Mouse (Mus musculus) heart, embryonic 11.5 days (tissue): ENCODE results near the gene Atf4. TPM values are rescaled to one million over a fixed set of nuclear protein-coding genes. Genes with fewer than 3 reads are reported as not detected.

Experiments
- ATAC-seq: fragments of 200-750 bp; cut with Nextera tagmentation; replicated peaks from 2 replicates; pipeline ENCODE4 v1.8.0; 2017; ENCODE audit warnings: moderate library complexity; ENCODE audit not compliant: insufficient number of reproducible peaks, low FRiP score, low TSS enrichment
- H3K27ac ChIP-seq: fragments of 300-500 bp; sonication (generic); 2 replicates; pipeline ENCODE4 v1.5.1; 2014; ENCODE audit warnings: mild to moderate bottlenecking, low read depth, low read length
- H3K27me3 ChIP-seq: fragments of 300-500 bp; sonication (generic); 2 replicates; pipeline ENCODE4 v1.6.1; 2014; ENCODE audit warnings: mild to moderate bottlenecking, low read length, mixed read lengths; ENCODE audit not compliant: control insufficient read depth, insufficient read depth
- H3K36me3 ChIP-seq: fragments of 300-500 bp; sonication (generic); 2 replicates; pipeline ENCODE4 v1.6.1; 2014; ENCODE audit warnings: mild to moderate bottlenecking, low read length, moderate library complexity, mixed read lengths; ENCODE audit not compliant: control insufficient read depth, insufficient read depth
- H3K4me1 ChIP-seq: fragments of 300-500 bp; sonication (generic); 2 replicates; pipeline ENCODE4 v1.6.1; 2014; ENCODE audit warnings: low read length; ENCODE audit not compliant: control insufficient read depth, insufficient read depth
- H3K4me2 ChIP-seq: fragments of 300-500 bp; sonication (generic); 2 replicates; pipeline ENCODE4 v1.6.1; 2014; ENCODE audit warnings: mild to moderate bottlenecking, moderate library complexity
- H3K4me3 ChIP-seq: fragments of 300-500 bp; sonication (generic); 2 replicates; pipeline ENCODE4 v1.5.1; 2014; ENCODE audit warnings: low read depth, low read length
- H3K9ac ChIP-seq: fragments of 300-500 bp; sonication (generic); 2 replicates; pipeline ENCODE4 v1.6.1; 2014; ENCODE audit warnings: mild to moderate bottlenecking, low read depth, low read length, moderate library complexity
- H3K9me3 ChIP-seq: fragments of 300-500 bp; sonication (generic); replicated peaks from 2 replicates; pipeline ENCODE4 v1.6.1; 2016; ENCODE audit warnings: low read length; ENCODE audit not compliant: control insufficient read depth
- WGBS: fragments of 180-500 bp; shearing (Covaris S2); extraction: QIAGEN DNeasy Blood & Tissue Kit; methylation state at CpG from one replicate; pipeline ENCODE4 v1.1.7; 2014; ENCODE audit not compliant: insufficient replicate concordance; 5-methylcytosine and 5-hydroxymethylcytosine counted together
- polyA plus RNA-seq: library from polyadenylated mRNA; unstranded; fragments of >200 nt; fragmentation: Nextera tagmentation; extraction: Ambion mirVana; gene quantifications from 2 replicates; pipeline ENCODE4 v1.2.1, GENCODE M21; 2014

Atf4 gene
- polyA plus RNA-seq, 1 experiment from 2014 or later, result 94.4 TPM

GRCm38 (mm10) chr15:80261100-80261499, 6.1 kb downstream of the Atf4 start:
- Histone ChIP-seq H3K4me3 (no peak overlapping the region), H3K36me3 (peaks cover 14% of the 10 kb centered on the region), H3K9ac (no peak overlapping the region), H3K9me3 (no peaks in the 10 kb centered on the region), H3K27ac (no peak overlapping the region), H3K4me2 (no peak overlapping the region), H3K4me1 (peaks cover 24% of the 10 kb centered on the region), H3K27me3 (no peaks in the 10 kb centered on the region)
- ATAC-seq, result no peak
- 79% methylated on average over 7 of the region's 7 CpGs for WGBS

- 1% methylated on average over 64 of the region's 66 CpGs for WGBS
- H3K4me2 ChIP-seq, result peak within 1 kb of the TSS; percentile 90
- peak; percentile 80 for ATAC-seq
- H3K4me3 ChIP-seq, result peak within 1 kb of the TSS; percentile 96
- H3K4me1 ChIP-seq, result peaks cover 9% of the 10 kb centered on the region
- peak within 1 kb of the TSS; percentile 63 for H3K27ac ChIP-seq
- no peaks in the 10 kb centered on the region for H3K9me3 ChIP-seq
- no peaks in the 10 kb centered on the region for H3K36me3 ChIP-seq
- H3K27me3 ChIP-seq, result no peaks in the 10 kb centered on the region
- peak within 1 kb of the TSS; percentile 87 for H3K9ac ChIP-seq
Observed at GRCm38 (mm10) chr15:80263610-80264575, 8.9 kb downstream of the Atf4 start, which contains the start of gene Rps19bp1. TSS of gene Rps19bp1 (minus strand) at chr15:80264315.

- H3K9me3 ChIP-seq, result no peaks in the 10 kb centered on the region
- no peak overlapping the region for H3K9ac ChIP-seq
- no peak for ATAC-seq
- H3K27me3 ChIP-seq, result no peaks in the 10 kb centered on the region
- no peak overlapping the region for H3K27ac ChIP-seq
- no peak overlapping the region for H3K4me2 ChIP-seq
- no peaks in the 10 kb centered on the region for H3K36me3 ChIP-seq
- no peak overlapping the region for H3K4me3 ChIP-seq
- peaks cover 9% of the 10 kb centered on the region for H3K4me1 ChIP-seq
- 1% methylated on average over 2 of the region's 2 CpGs for whole genome bisulfite sequencing
Observed at GRCm38 (mm10) chr15:80266281-80266680, 11.3 kb downstream of the Atf4 start.

GRCm38 (mm10) chr15:80271858-80272396, 16.9 kb downstream of the Atf4 start:
- no peak for ATAC-seq
- no peak overlapping the region for H3K27ac ChIP-seq
- no peak overlapping the region for H3K4me2 ChIP-seq
- 0 out of 2 replicates have a peak, but pooled peaks cover 14% of the 10 kb centered on the region for H3K27me3 ChIP-seq
- H3K4me3 ChIP-seq, result no peak overlapping the region
- 67% methylated on average over 3 of the region's 3 CpGs for WGBS
- no peaks in the 10 kb centered on the region for H3K9me3 ChIP-seq
- H3K4me1 ChIP-seq, result no peaks in the 10 kb centered on the region
- no peak overlapping the region for H3K9ac ChIP-seq
- H3K36me3 ChIP-seq, result no peaks in the 10 kb centered on the region

GRCm38 (mm10) chr15:80277107-80277506, 22.1 kb downstream of the Atf4 start:
- no peak for ATAC-seq
- no peak overlapping the region for H3K4me3 ChIP-seq

GRCm38 (mm10) chr15:80277625-80278024, 22.6 kb downstream of the Atf4 start:
- Histone ChIP-seq H3K36me3 (no peaks in the 10 kb centered on the region), H3K4me2 (no peak overlapping the region), H3K9me3 (no peaks in the 10 kb centered on the region), H3K9ac (no peak overlapping the region), H3K4me3 (no peak overlapping the region), H3K4me1 (no peaks in the 10 kb centered on the region), H3K27me3 (peaks cover 15% of the 10 kb centered on the region), H3K27ac (no peak overlapping the region)
- no peak for ATAC-seq
- 0% methylated on average over 6 of the region's 6 CpGs for WGBS

More at GRCm38 (mm10) chr15:80277107-80277506, 22.1 kb downstream of the Atf4 start:
- Histone ChIP-seq H3K36me3 (no peaks in the 10 kb centered on the region), H3K9me3 (no peaks in the 10 kb centered on the region), H3K4me1 (no peaks in the 10 kb centered on the region), H3K9ac (no peak overlapping the region), H3K27ac (no peak overlapping the region), H3K27me3 (peaks cover 16% of the 10 kb centered on the region; the same call in 1 of the 2 replicates), H3K4me2 (no peak overlapping the region)
- 40% methylated on average over 9 of the region's 9 CpGs for WGBS

DNA sequence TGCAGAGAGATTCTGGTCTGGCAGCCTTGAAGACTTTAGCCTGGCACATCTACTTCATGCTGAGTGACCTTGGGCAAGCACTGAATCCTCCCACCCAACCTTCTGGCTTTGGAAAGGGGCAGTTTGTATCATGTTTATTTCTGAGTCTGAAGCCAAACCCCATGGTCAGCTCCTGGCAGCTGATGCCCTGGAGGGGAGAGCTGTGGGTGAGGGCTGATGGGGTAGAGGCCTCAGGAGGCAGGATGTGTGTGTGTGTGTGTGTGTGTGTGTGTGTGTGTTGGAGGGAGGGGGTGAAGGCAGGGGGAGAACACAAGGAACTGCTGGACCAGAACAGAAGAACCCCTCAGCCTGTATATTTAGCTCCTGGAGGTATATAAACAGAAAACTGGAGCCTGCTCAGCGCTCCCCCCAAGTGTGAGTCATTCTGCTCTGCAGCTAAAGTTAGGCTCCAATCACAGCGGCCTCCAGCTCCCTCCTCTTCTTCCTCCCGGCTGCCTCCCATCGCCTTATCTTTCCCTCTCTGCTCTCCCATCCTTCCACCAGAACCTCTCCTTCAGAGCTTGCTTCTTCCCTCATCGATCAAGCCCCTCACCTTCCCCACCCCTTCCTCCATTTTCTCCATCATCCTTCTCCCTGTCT, 23.3 kb downstream of the Atf4 start:
- H3K36me3 ChIP-seq, result no peaks in the 10 kb centered on the region
- no peaks in the 10 kb centered on the region for H3K9me3 ChIP-seq
- no peak overlapping the region for H3K9ac ChIP-seq
- H3K4me3 ChIP-seq, result no peak overlapping the region
- no peak overlapping the region for H3K27ac ChIP-seq
- H3K4me1 ChIP-seq, result no peaks in the 10 kb centered on the region
- WGBS, result 42% methylated on average over 5 of the region's 5 CpGs
- no peak overlapping the region for H3K4me2 ChIP-seq
- H3K27me3 ChIP-seq, result peaks cover 17% of the 10 kb centered on the region
- no peak for ATAC-seq

DNA sequence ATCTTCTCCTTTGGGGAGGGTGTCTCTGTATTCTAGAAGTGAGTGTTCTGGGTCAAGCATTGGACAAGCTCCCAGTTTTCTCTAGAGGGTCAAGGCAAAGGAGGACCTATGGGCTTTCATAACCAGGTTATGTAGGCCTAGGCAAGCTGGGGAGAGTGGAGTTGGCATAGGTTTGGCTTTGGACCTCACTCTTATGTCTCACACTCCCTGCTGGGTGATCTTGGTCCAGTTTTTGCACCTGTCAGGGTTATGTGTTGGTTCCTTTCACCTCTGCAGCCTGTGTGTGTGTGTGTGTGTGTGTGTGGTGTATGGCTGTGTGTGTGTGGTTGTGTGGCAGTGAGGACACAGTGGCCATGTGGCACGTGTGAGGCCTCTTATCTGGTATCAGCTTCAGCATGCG, 24.1 kb downstream of the Atf4 start:
- H3K27ac ChIP-seq, result no peak overlapping the region
- H3K4me1 ChIP-seq, result no peaks in the 10 kb centered on the region
- peaks cover 19% of the 10 kb centered on the region for H3K27me3 ChIP-seq
- ATAC-seq, result no peak
- H3K4me2 ChIP-seq, result no peak overlapping the region
- H3K4me3 ChIP-seq, result no peak overlapping the region
- H3K9ac ChIP-seq, result no peak overlapping the region
- H3K9me3 ChIP-seq, result no peaks in the 10 kb centered on the region
- 60% methylated on average over 2 of the region's 2 CpGs for WGBS
- no peaks in the 10 kb centered on the region for H3K36me3 ChIP-seq
